Mouse (Mus musculus) embryonic facial prominence, embryonic 11.5 days (tissue): ENCODE results near the gene Lamc3. TPM values are rescaled to one million over a fixed set of nuclear protein-coding genes. Genes with fewer than 3 reads are reported as not detected.
A peak's percentile ranks its signal among the peaks of the same experiment; 100 is the strongest.

Source experiments
- ATAC-seq: fragments of 200-750 bp; cut with Nextera tagmentation; replicated peaks from 2 replicates; pipeline ENCODE4 v1.8.0; 2017; ENCODE audit warnings: low read depth; ENCODE audit not compliant: insufficient number of reproducible peaks, low FRiP score, low TSS enrichment
- DNase-seq: peaks from one replicate; pipeline ENCODE4 v3.0.0-alpha.2; 2015; ENCODE audit warnings: low spot score
- H3K27ac ChIP-seq: fragments of 300-500 bp; sonication (generic); replicated peaks from 2 replicates; pipeline ENCODE4 v1.5.1; 2014; ENCODE audit warnings: mild to moderate bottlenecking, low read depth, low read length, control low read depth
- H3K27me3 ChIP-seq: fragments of 300-500 bp; sonication (generic); 2 replicates; pipeline ENCODE4 v1.6.1; 2014; ENCODE audit warnings: mild to moderate bottlenecking, low read length, moderate library complexity, mixed read lengths; ENCODE audit not compliant: control insufficient read depth, insufficient read depth
- H3K36me3 ChIP-seq: fragments of 300-500 bp; sonication (generic); replicated peaks from 2 replicates; pipeline ENCODE4 v1.6.1; 2014; ENCODE audit warnings: low read depth, mild to moderate bottlenecking, low read length, moderate library complexity, mixed read lengths; ENCODE audit not compliant: control insufficient read depth, insufficient read depth
- H3K4me1 ChIP-seq: fragments of 300-500 bp; sonication (generic); 2 replicates; pipeline ENCODE4 v1.6.1; 2014; ENCODE audit warnings: low read length, mixed read lengths; ENCODE audit not compliant: control insufficient read depth, insufficient read depth
- H3K4me2 ChIP-seq: fragments of 300-500 bp; sonication (generic); 2 replicates; pipeline ENCODE4 v1.6.1; 2014; ENCODE audit warnings: low read depth, mild to moderate bottlenecking, control low read depth, low read length, moderate library complexity
- H3K4me3 ChIP-seq: fragments of 300-500 bp; sonication (generic); 2 replicates; pipeline ENCODE4 v1.5.1; 2014; ENCODE audit warnings: low read depth, low read length, control low read depth
- H3K9ac ChIP-seq: fragments of 300-500 bp; sonication (generic); replicated peaks from 2 replicates; pipeline ENCODE4 v1.6.1; 2014; ENCODE audit warnings: mild to moderate bottlenecking, control low read depth, low read length
- H3K9me3 ChIP-seq: fragments of 300-500 bp; sonication (generic); replicated peaks from 2 replicates; pipeline ENCODE4 v1.6.1; 2016; ENCODE audit warnings: mild to moderate bottlenecking, low read length, inconsistent platforms, mixed read lengths; ENCODE audit not compliant: control insufficient read depth
- WGBS: fragments of 180-500 bp; shearing (Covaris S2); extraction: QIAGEN DNeasy Blood & Tissue Kit; methylation state at CpG from one replicate; pipeline ENCODE4 v1.1.7; 2014; 5-methylcytosine and 5-hydroxymethylcytosine counted together
- polyA plus RNA-seq: library from polyadenylated mRNA; unstranded; fragments of >200 nt; fragmentation: Nextera tagmentation; extraction: Ambion mirVana; gene quantifications from 2 replicates; pipeline ENCODE4 v1.2.1, GENCODE M21; 2014

Lamc3 gene
- polyA plus RNA-seq, 1 experiment from 2014 or later = 0.84 TPM

- Histone ChIP-seq H3K4me3 (no peak overlapping the region), H3K9ac (no peak overlapping the region), H3K4me1 (no peaks in the 10 kb centered on the region), H3K9me3 (no peaks in the 10 kb centered on the region), H3K4me2 (no peak overlapping the region), H3K27ac (no peak overlapping the region), H3K36me3 (no peaks in the 10 kb centered on the region), H3K27me3 (no peaks in the 10 kb centered on the region)
- no peak for ATAC-seq
- no peak for DNase-seq
- 81% methylated on average over 3 of the region's 3 CpGs for WGBS
Observed at GRCm38 (mm10) chr2:31964191-31964590, 77.1 kb downstream of the Lamc3 start.

- ATAC-seq = no peak
- Histone ChIP-seq H3K27me3 (no peaks in the 10 kb centered on the region), H3K4me3 (no peak overlapping the region), H3K4me2 (no peak overlapping the region), H3K9ac (no peak overlapping the region), H3K36me3 (no peaks in the 10 kb centered on the region), H3K4me1 (no peaks in the 10 kb centered on the region), H3K9me3 (no peaks in the 10 kb centered on the region), H3K27ac (no peak overlapping the region)
- DNase-seq = peak; percentile 37
Observed at GRCm38 (mm10) chr2:31965110-31965509, 78.0 kb downstream of the Lamc3 start.

- ATAC-seq (no peak), DNase-seq (no peak)
- Histone ChIP-seq H3K4me2 (no peak overlapping the region; the same call in 1 of the 2 replicates), H3K4me1 (no peaks in the 10 kb centered on the region), H3K9ac (no peak overlapping the region), H3K9me3 (no peaks in the 10 kb centered on the region), H3K36me3 (peaks cover 6% of the 10 kb centered on the region; the same call in 1 of the 2 replicates), H3K27ac (no peak overlapping the region), H3K27me3 (no peaks in the 10 kb centered on the region), H3K4me3 (no peak overlapping the region)
- 77% methylated on average over 8 of the region's 8 CpGs for WGBS
Observed at GRCm38 (mm10) chr2:31966801-31967200, 79.7 kb downstream of the Lamc3 start.

GRCm38 (mm10) chr2:31972589-31972988 lies 85.5 kb downstream of the Lamc3 start:
- Histone ChIP-seq H3K27me3 (no peaks in the 10 kb centered on the region), H3K36me3 (peaks cover 6% of the 10 kb centered on the region; the same call in 1 of the 2 replicates), H3K4me1 (no peaks in the 10 kb centered on the region), H3K4me3 (no peak overlapping the region), H3K9ac (no peak overlapping the region), H3K4me2 (no peak overlapping the region), H3K27ac (no peak overlapping the region), H3K9me3 (no peaks in the 10 kb centered on the region)
- no peak for DNase-seq
- WGBS = 83% methylated on average over 4 of the region's 4 CpGs
- ATAC-seq = no peak

- WGBS = under 1% methylated on average over 60 of the region's 60 CpGs
- Histone ChIP-seq H3K27me3 (no peaks in the 10 kb centered on the region), H3K9me3 (no peaks in the 10 kb centered on the region), H3K36me3 (peaks cover 11% of the 10 kb centered on the region; the same call in 1 of the 2 replicates), H3K27ac (peak within 1 kb of the TSS; percentile 35; the same call in 1 of the 2 replicates), H3K9ac (peak within 1 kb of the TSS; percentile 94), H3K4me2 (peak within 1 kb of the TSS; percentile 70), H3K4me1 (no peaks in the 10 kb centered on the region), H3K4me3 (peak within 1 kb of the TSS; percentile 99)
- peak; percentile 98 for ATAC-seq
- DNase-seq = peak; percentile 100
Observed at GRCm38 (mm10) chr2:31974141-31974808, 87.2 kb downstream of the Lamc3 start, which contains the start of gene Nup214. TSS of gene Nup214 (plus strand) at chr2:31974436.

- DNase-seq (no peak), ATAC-seq (no peak)
- 10% methylated on average over 13 of the region's 13 CpGs for WGBS
- Histone ChIP-seq H3K27me3 (no peaks in the 10 kb centered on the region), H3K9me3 (no peaks in the 10 kb centered on the region), H3K4me2 (peak overlapping the region; percentile 70), H3K36me3 (peaks cover 11% of the 10 kb centered on the region; the same call in 1 of the 2 replicates), H3K9ac (peak overlapping the region; percentile 94), H3K27ac (no peak overlapping the region), H3K4me3 (peak overlapping the region; percentile 99), H3K4me1 (no peaks in the 10 kb centered on the region)
Observed at GRCm38 (mm10) chr2:31974809-31975371, 87.8 kb downstream of the Lamc3 start.

GRCm38 (mm10) chr2:31987774-31988173 lies 100.7 kb downstream of the Lamc3 start:
- H3K27ac ChIP-seq = no peak overlapping the region
- H3K9me3 ChIP-seq = no peaks in the 10 kb centered on the region
- no peak overlapping the region for H3K4me2 ChIP-seq
- DNase-seq (no peak), ATAC-seq (no peak)
- H3K27me3 ChIP-seq = no peaks in the 10 kb centered on the region
- H3K4me1 ChIP-seq = no peaks in the 10 kb centered on the region
- 100% methylated on average over 1 of the region's 1 CpGs for WGBS
- H3K4me3 ChIP-seq = no peak overlapping the region
- no peak overlapping the region for H3K9ac ChIP-seq
- peaks cover 14% of the 10 kb centered on the region for H3K36me3 ChIP-seq

GRCm38 (mm10) chr2:31990961-31991360 lies 103.9 kb downstream of the Lamc3 start:
- ATAC-seq (no peak), DNase-seq (no peak)
- no peaks in the 10 kb centered on the region for H3K27me3 ChIP-seq
- peaks cover 10% of the 10 kb centered on the region for H3K36me3 ChIP-seq
- H3K4me2 ChIP-seq = no peak overlapping the region
- no peak overlapping the region for H3K4me3 ChIP-seq
- no peaks in the 10 kb centered on the region for H3K9me3 ChIP-seq
- no peak overlapping the region for H3K9ac ChIP-seq
- 92% methylated on average over 4 of the region's 4 CpGs for WGBS
- H3K27ac ChIP-seq = no peak overlapping the region
- H3K4me1 ChIP-seq = no peaks in the 10 kb centered on the region
